ENCODE assay signal across 18 mouse cellular contexts in the genomic region with DNA sequence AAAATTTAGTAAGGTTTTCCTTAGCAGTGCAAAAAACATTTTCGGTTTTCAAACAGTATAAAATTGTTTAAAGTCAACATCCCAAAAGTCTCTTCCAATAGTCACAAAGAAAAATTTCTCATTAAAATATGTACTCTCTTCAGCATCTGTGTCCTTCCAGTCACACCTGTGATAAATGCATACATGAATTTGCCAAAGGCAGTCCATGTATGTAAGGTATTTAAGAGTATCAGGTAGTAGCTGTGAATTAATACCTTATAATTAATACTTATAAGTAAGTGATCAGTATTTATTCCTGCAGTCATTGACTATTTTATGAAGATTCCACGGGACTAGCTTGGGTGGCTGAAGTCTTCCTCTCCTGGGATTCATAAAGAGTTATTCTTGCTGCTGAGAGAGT. TPM values are rescaled to one million over a fixed set of nuclear protein-coding genes. Genes with fewer than 3 reads are reported as not detected.
DNase-seq lines count a peak whose midpoint lies in the region.
"Had no signal": no experiment of that assay in that cellular context is flagged by ENCODE, and none has a peak within 500 bp of the region (broad histone marks: within the 10 kb centered on the region; RNA-seq: fewer than 3 reads in every experiment).

A gene (plus strand): TSS at position 301 of the 400 bp plus-strand sequence.

- peak; percentile 3 for DNase-seq in heart, adult 11 months
- no peak for DNase-seq in heart, postnatal 4 days
- DNase-seq: adrenal gland, adult 2 months; adrenal gland, adult 8-10 months; adrenal gland, postnatal 10 days; adrenal gland, postnatal 14 days; adrenal gland, postnatal 25 days; adrenal gland, postnatal 36 days; B cell, adult 2 months; cerebellum, adult 11 months; cerebellum, adult 11-12 months; cerebellum, adult 18-20 months; cerebellum, adult 2 months had no signal

RNA-seq across cellular contexts. Expression of the gene that starts here (rescaled TPM):
- not detected for total RNA-seq in heart, postnatal 4 days (2021)
- total RNA-seq: adrenal gland, adult 18-20 months; adrenal gland, adult 2 months; adrenal gland, adult 8-10 months; adrenal gland, postnatal 10 days; adrenal gland, postnatal 14 days; adrenal gland, postnatal 25 days; adrenal gland, postnatal 36 days; adrenal gland, postnatal 4 days; CH12.LX; ES-E14; MEL had no signal
